Mouse (Mus musculus): ENCODE measurements around the gene Stk32c. TPM values are rescaled to one million over a fixed set of nuclear protein-coding genes. Genes with fewer than 3 reads are reported as not detected.
A peak's percentile ranks its signal among the peaks of the same experiment; 100 is the strongest.

The Stk32c gene
- total RNA-seq, 2 experiments from 2014 or later = 182 to 198 TPM

DNA sequence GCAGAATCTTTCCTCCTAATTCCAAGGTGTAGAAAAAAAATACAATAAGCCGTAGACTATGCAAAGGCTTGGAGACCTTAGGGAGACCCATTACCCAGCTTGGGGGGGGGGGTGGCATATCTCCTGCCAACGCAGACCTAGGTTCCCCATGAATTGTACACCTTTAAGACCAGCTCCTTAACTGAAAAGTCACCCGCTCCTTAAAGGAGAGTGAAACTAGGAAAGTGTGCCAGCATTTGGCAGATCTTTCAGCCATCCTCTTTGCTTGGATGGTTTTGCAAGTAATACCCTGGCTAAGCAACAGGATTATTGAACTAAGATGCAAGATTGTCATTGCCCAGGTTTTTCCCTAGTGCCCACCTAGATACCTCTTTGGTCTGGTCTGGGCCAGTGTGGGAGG is 644 bp upstream of the Stk32c start:
- intact Hi-C loops (cut with DNase I) = loop anchor here (5.0 to 10.0 kb wide), 2 partner anchors 84 to 181 kb away; no protein-coding TSS in a partner anchor
- DNase-seq (ENCODE audit: low spot score in 2 of 2) = no peak

DNA sequence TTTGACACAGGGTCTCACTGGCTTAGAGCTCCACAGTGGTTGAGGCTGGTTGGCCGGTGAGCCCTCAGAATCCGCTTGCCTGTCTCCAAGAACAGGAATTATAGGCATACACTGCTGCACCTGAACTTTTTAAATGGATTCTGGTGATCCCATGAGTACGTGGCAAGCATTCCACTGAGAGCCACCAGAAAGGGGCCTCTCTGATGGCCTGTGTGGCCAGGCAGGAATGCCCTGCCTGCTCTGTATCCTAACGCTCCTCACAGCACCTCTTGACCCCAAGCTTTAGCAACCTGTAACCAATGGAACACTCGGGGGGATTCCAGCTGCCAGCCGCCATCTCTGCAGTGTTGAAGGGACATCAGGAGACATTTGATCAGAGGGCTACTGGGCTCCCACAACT is 1.3 kb downstream of the Stk32c start:
- intact Hi-C loops (cut with DNase I) = loop anchor here (5.0 to 10.0 kb wide), 2 partner anchors 86 to 183 kb away; no protein-coding TSS in a partner anchor
- no peak for DNase-seq (ENCODE audit: low spot score in 2 of 2)

DNA sequence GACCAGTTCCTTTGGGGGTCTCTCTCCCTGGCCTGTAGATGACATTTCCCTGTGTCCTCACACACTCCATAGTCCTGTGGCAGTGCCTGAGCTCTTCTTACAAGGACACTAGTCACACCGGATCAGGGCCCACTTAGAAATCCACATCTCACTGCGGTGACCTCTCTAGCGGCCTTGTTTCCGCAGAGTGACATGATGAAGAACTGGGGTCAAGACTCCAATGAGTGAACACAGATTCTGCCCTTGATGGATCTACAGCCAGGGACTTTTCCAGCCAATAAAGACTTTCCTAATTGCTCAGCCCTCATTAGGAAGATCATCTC is 4.4 kb downstream of the Stk32c start:
- no peak for DNase-seq (ENCODE audit: low spot score in 2 of 2)
- intact Hi-C loops (cut with DNase I) = no loop called here

DNA sequence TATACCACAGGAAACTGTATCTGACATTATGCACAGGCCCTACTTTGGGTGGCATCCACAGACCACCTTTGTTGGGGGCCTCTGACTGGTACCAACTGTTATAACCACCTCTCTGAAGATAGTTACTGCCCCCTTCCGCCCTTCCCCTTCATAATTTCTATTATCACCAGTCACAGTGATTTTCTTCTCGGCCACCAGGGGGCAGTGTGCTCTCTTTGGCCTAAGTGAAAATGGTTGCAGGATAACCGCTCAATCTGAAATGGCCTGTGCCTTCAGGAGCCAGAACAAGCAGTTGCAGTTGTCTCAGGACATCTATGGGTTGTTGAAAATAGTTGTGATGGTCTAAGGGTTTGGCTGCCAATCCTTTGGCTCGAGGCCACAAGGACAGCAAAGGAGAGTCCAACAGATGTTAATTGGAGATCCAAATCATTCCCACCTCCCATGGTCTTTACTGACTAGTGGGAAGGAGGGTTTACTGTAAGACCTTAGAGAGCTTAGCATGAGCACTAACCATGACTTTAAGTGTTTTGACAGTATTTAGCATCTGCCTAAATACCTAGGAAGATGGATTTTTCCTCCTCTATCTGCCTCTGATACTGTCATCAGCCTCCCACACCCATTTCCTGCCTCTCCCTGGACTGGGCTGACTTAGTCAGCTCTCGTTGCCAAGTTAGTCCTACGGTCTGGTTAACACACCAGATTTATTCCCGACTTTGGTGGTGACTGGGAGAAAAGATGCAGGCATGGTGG is 4.9 kb downstream of the Stk32c start:
- intact Hi-C loops (cut with DNase I) = no loop called here
- no peak for DNase-seq (ENCODE audit: low spot score in 2 of 2)

DNA sequence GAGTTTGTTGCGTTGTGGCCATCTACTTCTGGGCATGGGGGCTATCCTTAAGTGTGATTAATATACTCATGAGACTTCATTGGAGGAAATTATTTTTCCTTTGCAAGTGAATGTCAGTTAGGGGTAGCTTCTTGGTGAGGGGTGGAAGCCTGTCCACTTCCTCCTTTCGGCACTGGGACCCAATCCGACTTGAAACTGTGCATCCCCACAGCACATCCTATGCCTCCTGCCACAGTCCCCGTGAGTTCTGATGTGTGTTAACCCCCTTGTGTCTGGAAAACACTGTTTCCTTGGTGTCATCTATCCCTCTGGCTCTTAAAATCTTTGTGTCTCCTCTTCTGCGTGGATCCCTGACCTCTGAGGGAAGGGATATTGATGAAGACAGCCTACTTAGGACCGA is 11.9 kb downstream of the Stk32c start:
- no peak for DNase-seq (ENCODE audit: low spot score in 2 of 2)
- intact Hi-C loops (cut with DNase I) = no loop called here

DNA sequence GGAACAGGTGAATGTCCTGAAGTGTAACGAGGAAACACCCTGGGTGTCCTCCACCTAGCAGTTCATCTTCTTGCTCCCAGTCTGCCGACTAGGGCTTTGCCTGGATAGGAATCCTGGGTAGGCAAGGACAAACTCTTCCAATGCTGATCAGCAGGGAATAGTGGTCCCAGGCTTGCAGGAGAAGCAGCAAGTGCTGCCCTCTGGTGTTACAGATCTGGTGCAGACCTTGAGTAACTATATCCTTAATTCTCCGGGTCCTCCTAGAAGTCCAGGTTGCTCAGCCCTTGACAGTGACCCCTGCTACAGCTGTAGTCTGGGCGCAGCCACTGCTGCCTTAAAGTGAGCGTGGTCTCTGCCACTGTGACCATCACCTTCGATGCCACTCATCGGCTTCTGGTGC is 13.0 kb downstream of the Stk32c start:
- DNase-seq (ENCODE audit: low spot score in 2 of 2) = peak in 1 of 2 experiments; percentile 61
- intact Hi-C loops (cut with DNase I) = no loop called here

DNA sequence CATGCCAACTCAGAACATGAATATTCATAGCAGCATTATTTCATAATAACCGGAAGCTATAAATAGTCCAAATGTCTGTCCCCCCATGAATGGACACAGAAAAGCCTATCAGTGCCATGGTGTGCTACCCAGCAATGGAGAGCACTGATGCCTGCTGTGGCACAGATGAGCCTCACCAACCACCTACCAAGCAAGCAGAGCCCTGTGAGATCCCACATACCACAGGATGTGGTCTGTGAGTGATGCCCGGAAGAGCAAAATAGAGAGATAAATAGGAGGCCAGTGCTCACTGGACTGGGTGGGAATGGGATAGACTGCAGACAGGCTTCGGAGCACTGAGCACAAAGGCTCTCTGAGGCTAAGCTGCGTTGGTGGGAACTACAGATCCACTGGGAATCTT is 16.1 kb downstream of the Stk32c start:
- DNase-seq (ENCODE audit: low spot score in 2 of 2) = peak in 1 of 2 experiments; percentile 5
- intact Hi-C loops (cut with DNase I) = loop anchor here (5.0 kb wide), 1 partner anchor 75 kb away; no protein-coding TSS in a partner anchor

DNA sequence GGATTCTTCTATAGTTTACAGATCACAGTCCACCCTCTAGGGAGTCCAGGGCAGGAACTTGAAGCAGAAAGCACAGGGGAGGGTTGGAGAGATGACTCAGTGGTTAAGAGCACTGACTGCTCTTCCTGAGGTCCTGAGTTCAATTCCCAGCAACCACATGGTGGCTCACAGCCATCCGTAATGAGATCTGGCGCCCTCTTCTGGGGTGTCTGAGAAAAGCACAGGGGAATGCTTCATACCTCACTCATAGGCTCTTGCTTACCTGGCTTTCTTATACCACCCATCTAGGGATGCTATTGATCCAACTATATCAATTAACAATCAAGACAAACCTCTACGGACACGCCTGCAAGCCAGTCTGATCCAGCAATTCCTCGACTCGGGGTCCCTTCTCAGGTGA is 21.5 kb downstream of the Stk32c start:
- intact Hi-C loops (cut with DNase I) = no loop called here
- DNase-seq (ENCODE audit: low spot score in 2 of 2) = no peak

DNA sequence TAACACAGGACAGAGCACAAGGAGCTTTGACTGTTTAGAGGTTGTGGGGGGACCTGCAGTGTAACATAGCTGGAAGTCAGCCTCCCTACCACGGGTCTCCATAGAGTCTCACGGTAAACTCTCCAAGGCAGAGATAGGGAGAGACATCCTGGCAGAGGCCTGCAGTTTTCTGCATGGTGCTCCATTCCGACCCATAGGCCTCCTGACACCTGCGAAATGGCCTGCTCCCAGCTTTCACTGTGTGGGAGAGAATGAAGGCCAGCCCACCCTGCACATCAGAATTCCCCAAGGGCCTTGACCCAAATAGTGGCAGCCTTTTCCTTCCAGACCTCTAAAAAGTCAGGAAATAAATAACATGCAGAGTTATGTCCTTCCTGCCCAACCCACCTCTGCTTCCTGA is 22.5 kb downstream of the Stk32c start:
- no peak for DNase-seq (ENCODE audit: low spot score in 2 of 2)
- intact Hi-C loops (cut with DNase I) = no loop called here

DNA sequence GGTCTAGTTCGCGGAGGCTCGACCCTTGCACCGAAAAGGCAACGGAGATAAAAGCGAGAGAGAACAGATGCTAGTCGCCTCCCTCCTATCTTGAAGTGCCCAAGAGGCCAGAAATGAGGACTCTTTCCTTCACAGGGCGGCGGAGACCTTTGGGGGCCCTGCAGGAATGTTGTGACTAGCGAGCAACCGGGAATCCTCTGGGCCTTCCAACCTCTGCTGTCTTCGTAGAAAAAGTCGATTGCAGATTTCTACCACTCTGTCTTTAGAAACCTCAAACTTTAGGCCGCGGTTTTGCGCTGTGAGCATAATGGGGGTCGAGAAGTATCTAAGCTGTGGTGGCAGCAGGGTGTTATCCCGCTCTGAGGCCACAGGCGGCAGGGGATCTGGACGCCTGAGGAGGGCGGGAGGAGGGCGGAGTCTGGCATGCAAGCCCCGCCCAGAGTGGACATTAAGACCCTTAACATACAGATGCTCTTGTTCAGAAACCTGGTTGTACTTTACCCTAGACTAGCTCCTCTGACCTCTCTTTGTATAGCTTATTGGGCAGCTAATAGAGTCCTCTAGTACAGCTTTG is 24.4 kb downstream of the Stk32c start:
- no peak for DNase-seq (ENCODE audit: low spot score in 2 of 2)
- intact Hi-C loops (cut with DNase I) = loop anchor here (5.0 kb wide), 2 partner anchors 36 to 61 kb away; no protein-coding TSS in a partner anchor

DNA sequence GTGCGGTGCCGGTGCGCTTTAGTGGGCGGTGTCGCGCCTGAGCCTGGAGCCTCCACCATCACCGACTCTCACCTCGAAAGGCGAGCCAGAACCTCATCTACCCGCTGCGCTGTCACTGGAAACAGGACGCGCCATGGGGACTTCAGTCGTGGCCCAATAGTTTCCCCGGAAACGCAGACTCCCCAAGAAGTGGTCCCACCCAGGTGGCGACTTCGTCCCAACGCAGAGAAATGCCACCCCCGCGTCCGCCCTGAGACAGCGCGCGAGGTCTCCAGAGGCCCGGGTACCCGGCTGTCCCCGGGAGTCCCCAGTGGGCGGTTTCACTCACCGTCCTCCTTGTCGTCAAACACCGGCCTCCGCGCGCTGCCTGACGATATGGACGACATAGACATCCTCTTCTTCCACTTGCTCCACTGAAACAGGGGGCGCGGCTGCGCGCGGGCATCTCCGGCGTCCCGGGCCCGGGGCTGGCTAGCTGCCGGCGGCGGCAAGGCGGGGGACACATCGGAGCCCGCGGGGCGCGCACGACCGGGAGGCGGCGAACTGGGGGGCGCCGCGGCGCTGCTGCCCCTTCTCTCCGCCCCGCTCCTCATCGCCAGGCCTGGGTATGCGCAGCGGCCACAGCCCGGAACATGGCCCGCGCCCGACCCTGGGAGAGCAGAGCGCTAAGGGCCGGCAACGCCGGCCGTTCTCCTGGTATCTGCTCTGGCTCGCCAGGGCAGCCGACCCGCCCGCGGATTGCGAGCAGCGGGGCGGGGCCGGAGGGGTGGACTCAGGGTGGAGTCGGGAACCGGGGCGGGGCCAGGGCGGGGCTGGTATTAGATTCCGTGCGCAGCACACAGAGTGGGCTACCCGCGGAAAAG is 25.1 kb downstream of the Stk32c start:
- peak; percentile 73 to 81 for DNase-seq (ENCODE audit: low spot score in 2 of 2)
- intact Hi-C loops (cut with DNase I) = loop anchor here (5.0 kb wide), 2 partner anchors 36 to 61 kb away; no protein-coding TSS in a partner anchor

DNA sequence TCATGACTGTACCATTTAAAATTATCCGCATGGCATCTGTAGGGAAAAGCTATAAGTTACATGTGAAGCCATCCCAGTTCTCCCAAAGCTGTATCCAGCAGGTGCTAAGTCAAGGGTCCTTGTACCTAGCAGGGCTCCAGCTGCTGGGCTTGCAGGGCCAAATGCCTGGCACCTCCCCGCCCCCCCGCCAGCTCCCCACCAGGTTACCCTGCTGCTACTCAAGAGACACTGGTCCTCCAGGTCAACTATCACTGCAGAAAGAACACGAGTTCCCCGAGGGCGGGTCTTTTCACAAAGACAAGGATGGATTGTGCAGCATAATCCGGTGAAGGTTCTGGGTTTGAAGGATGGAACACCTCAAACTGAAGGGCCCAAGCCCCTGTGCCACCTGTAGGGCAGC is 25.8 kb downstream of the Stk32c start:
- no peak for DNase-seq (ENCODE audit: low spot score in 2 of 2)
- intact Hi-C loops (cut with DNase I) = loop anchor here (5.0 kb wide), 2 partner anchors 35 to 60 kb away; no protein-coding TSS in a partner anchor

DNA sequence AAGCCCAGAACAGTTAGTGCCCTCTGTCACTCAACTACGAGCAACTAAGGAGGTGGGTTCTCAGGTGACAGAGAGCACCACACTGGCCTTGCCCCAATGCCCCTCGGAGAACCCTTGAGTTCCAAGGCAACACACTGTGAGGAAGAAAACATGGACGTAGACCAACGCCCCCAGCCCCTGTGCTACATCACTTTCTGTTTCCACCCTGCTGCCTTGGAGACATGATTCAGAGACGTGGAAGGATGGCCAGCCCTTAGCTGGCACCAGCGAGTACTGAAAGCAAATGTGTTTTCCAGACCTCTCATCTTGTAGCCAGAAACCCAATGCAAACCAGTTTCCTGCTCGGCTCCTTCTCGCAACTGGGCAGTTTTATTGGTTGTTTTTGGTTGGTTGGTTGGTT is 26.7 kb downstream of the Stk32c start:
- intact Hi-C loops (cut with DNase I) = loop anchor here (5.0 kb wide), 2 partner anchors 34 to 59 kb away; no protein-coding TSS in a partner anchor

DNA sequence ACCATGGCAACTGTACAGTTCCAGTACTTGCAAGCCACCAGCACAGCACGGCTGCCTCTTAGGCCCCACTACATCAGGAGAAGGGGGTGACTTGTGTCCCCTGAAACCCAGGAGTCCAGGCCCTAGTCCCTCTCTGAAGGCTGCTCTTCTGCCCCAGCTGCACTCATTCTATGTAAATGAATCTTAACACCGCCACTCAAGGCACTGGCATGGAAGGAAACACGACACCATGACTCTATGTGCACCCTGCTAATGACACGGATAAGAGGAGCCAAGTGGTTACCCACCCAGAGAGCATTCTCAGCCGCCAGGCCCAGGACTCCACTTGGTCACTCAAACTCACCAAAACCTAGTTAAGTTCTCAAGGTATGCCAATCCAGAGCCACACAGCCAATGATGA is 27.1 kb downstream of the Stk32c start:
- no peak for DNase-seq (ENCODE audit: low spot score in 2 of 2)
- intact Hi-C loops (cut with DNase I) = loop anchor here (5.0 kb wide), 2 partner anchors 34 to 59 kb away; no protein-coding TSS in a partner anchor

More for the DNA sequence above, 26.7 kb downstream of the Stk32c start:
- DNase-seq (ENCODE audit: low spot score in 2 of 2) = no peak

DNA sequence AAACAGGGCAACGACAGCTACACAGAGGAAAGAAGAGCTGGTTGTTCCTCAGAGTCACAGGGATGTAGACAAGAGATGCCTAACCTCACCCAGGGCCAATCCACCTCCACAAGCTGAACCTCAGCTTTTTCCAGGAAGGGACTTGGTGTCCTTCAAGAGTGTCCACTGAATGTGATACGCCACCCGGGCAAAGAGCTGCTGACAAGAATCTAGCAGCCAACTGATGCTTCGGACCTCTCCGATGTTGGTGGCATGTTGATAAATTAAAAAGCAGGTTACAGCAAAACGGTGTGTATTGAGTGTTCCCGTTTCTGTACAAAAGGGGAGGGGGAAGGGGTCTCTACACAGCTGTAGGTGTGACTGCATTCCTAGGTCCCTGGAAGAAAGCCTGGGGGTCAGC is 28.3 kb downstream of the Stk32c start:
- intact Hi-C loops (cut with DNase I) = loop anchor here (5.0 kb wide), 2 partner anchors 33 to 58 kb away; no protein-coding TSS in a partner anchor
- DNase-seq (ENCODE audit: low spot score in 2 of 2) = no peak

DNA sequence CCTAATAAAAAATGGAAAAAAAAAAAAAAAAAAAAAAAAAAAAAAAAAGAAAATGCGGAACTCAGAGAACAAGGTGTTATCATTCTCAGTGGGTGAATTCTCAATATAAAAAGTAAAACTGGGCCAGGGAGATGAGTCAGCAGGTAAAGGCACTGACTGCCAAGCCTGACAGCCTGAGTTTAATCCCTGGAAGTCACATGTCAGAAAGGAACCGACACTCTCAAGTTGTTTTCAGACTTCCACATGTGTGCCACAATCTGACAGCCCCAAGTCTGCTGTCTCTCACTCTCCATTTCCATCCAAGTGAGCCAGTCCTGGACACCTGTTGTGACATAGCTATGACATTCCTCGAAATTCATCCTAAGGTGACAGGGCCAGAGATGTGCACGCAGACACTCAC is 28.7 kb downstream of the Stk32c start:
- DNase-seq (ENCODE audit: low spot score in 2 of 2) = no peak
- intact Hi-C loops (cut with DNase I) = no loop called here

DNA sequence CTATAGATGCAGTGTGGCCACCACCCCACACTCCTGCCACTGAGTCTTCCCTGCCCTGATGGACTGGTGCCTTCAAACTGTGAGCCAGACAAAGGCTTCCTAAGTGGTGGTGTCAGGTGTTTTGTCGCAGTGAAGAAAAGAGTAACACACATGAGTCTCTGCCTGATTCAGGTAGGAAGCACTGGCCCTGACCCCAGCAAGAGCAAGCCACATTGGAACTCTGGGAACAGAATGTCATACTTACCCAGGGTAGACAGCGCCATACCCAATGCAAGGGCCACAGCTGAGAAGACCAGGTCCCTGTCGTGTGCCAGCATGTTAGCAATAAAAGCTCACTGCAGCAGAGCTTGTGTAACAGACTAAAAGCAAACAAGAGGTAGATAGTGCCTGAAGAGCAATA is 33.0 kb downstream of the Stk32c start:
- intact Hi-C loops (cut with DNase I) = no loop called here
- no peak for DNase-seq (ENCODE audit: low spot score in 2 of 2)

DNA sequence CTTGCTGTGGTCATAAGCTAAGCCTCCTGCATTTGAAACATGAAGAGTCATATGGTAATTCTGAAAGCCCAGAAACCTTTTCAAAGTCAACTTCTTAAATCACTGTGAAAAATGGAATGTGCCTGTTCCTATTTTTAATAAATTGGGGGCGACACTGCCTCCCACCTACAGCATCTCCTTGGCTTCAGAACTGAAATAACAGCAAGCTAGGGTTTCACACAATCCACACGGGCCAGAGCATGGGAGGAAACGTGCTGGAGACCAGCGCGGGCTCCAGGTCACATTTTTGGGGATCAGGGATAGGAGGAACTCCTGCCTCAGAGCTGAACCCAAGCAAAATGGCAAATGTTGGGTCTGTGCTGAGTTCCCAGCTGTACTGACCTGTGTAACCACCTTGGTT is 33.8 kb downstream of the Stk32c start:
- intact Hi-C loops (cut with DNase I) = no loop called here
- DNase-seq (ENCODE audit: low spot score in 2 of 2) = peak in 1 of 2 experiments; percentile 54

DNA sequence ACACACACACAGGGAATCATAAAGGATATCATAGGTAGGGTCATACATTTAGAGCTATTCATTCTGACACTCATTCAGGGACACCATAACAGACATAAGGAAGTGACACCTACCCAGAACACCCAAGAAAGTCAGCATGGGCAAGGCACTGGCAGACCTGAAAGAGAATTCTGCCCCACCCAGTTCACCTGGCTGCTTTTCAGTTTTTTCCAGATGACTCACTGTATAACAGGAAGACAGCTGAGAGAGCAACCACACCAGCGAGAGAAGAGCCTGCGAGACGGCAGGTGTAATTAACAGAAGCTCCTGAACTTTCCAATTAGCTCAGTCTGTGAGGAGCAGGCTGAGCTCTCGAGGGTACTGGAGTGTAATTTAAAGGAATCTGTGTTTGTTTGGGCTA is 44.0 kb downstream of the Stk32c start:
- intact Hi-C loops (cut with DNase I) = no loop called here
- DNase-seq (ENCODE audit: low spot score in 2 of 2) = no peak

DNA sequence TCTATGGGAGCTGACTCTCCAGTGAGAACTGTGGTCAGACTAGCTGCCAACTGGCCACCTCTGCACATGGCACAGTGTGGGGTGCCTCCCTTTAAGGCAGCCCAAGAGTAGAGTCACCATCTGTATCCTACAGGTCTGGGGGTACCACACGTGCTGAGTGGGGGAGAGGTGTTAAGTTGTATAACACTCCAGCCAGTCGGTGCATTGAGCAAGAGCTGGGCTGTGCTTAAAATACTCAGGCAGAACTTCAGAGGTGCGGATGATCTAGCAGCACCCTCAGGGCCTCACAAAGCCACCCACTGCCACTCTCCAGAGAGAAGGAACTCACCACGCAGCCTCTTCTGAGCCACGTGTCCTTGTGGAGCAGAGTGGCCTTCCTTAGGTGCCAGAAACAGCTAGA is 48.7 kb downstream of the Stk32c start:
- intact Hi-C loops (cut with DNase I) = no loop called here
- DNase-seq (ENCODE audit: low spot score in 2 of 2) = peak; percentile 81 to 86
